Mouse (Mus musculus): Measurements from ENCODE around the gene Ten1.

DNA sequence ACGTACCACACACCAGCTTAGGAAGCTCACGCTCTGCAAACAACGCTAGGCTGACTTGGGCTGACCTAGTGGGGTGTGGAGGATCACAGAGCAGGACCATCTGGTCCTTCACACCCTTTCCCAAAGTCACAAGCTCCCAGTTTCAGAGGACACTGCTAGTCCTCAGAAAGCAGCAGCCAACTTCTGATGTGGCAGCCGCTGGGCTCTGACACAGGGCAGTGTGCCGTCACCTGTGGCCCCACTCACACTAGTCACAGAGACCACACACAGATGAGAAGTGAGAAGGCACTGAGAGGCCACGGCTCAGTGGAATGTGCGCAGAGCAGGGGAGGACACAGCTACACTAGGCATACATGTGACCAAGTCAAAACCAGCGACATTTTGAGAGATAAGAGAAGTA is 52.2 kb downstream of the Ten1 start:
- TF ChIP-seq CTCF (IDR thresholded peaks at IDR 0.05; ENCODE audit: extremely low read depth, insufficient read length, insufficient replicate concordance, low read depth, low read length) (no peak), POLR2A (IDR thresholded peaks at IDR 0.05; ENCODE audit: low read depth, low read length) (no peak)

All from small intestine, adult 2 months (tissue).